In genomic region chr5:24709962-24710361, GRCm38 (mm10) we compare ENCODE assay signal across 13 mouse cellular contexts. TPM values are rescaled to one million over a fixed set of nuclear protein-coding genes. Genes with fewer than 3 reads are reported as not detected.
DNase-seq lines count a peak whose midpoint lies in the region; ATAC-seq lines count a peak whose summit lies in the region.
"Had no signal": no experiment of that assay in that cellular context is flagged by ENCODE, and none has a peak within 500 bp of the region (broad histone marks: within the 10 kb centered on the region; RNA-seq: fewer than 3 reads in every experiment).

No protein-coding gene starts in this region.

- 0 out of 2 replicates have a peak overlapping the region, but pooled peaks have one; percentile 35 for H3K27ac ChIP-seq in hindbrain, embryonic 13.5 days
- no peak overlapping the region for H3K27ac ChIP-seq in hindbrain, embryonic 12.5 days
- H3K27ac ChIP-seq in neural tube, embryonic 13.5 days (replicated peaks): 0 out of 2 replicates have a peak overlapping the region, but pooled peaks have one; percentile 18
- H3K27ac ChIP-seq: embryonic facial prominence, embryonic 10.5 days; forebrain, embryonic 12.5 days; heart, embryonic 13.5 days; kidney, postnatal 0 days had no signal

- WGBS in hindbrain, embryonic 13.5 days: 54% methylated on average over 2 of the region's 2 CpGs
- 70% methylated on average over 2 of the region's 2 CpGs for WGBS in hindbrain, embryonic 12.5 days
- 68% methylated on average over 2 of the region's 2 CpGs for WGBS in neural tube, embryonic 13.5 days

- no peak for ATAC-seq in hindbrain, embryonic 13.5 days (ENCODE audit: low FRiP score)
- ATAC-seq in hindbrain, embryonic 12.5 days (ENCODE audit: low FRiP score): no peak
- ATAC-seq in neural tube, embryonic 13.5 days (ENCODE audit: low read depth): no peak

- H3K9ac ChIP-seq in hindbrain, embryonic 13.5 days: no peak overlapping the region
- no peak overlapping the region for H3K9ac ChIP-seq in hindbrain, embryonic 12.5 days
- H3K9ac ChIP-seq in neural tube, embryonic 13.5 days: no peak overlapping the region
- H3K9ac ChIP-seq: forebrain, embryonic 12.5 days; heart, embryonic 13.5 days had no signal

- H3K36me3 ChIP-seq in hindbrain, embryonic 13.5 days: peaks cover 72% of the 10 kb centered on the region
- peaks cover 73% of the 10 kb centered on the region for H3K36me3 ChIP-seq in hindbrain, embryonic 12.5 days
- peaks cover 74% of the 10 kb centered on the region for H3K36me3 ChIP-seq in neural tube, embryonic 13.5 days

- H3K4me1 ChIP-seq in hindbrain, embryonic 13.5 days (replicated peaks): peaks cover 5% of the 10 kb centered on the region; the same call in 1 of the 2 replicates
- H3K4me1 ChIP-seq in hindbrain, embryonic 12.5 days: no peaks in the 10 kb centered on the region
- H3K4me1 ChIP-seq in neural tube, embryonic 13.5 days (replicated peaks): no peaks in the 10 kb centered on the region
- H3K4me1 ChIP-seq: forebrain, embryonic 12.5 days had no signal

- H3K27me3 ChIP-seq in hindbrain, embryonic 13.5 days: no peaks in the 10 kb centered on the region
- no peaks in the 10 kb centered on the region for H3K27me3 ChIP-seq in hindbrain, embryonic 12.5 days
- H3K27me3 ChIP-seq in neural tube, embryonic 13.5 days: no peaks in the 10 kb centered on the region
- H3K27me3 ChIP-seq: forebrain, embryonic 12.5 days; heart, embryonic 13.5 days had no signal

- H3K4me3 ChIP-seq in hindbrain, embryonic 13.5 days: no peak overlapping the region
- no peak overlapping the region for H3K4me3 ChIP-seq in hindbrain, embryonic 12.5 days
- H3K4me3 ChIP-seq in neural tube, embryonic 13.5 days: no peak overlapping the region
- H3K4me3 ChIP-seq: embryonic facial prominence, embryonic 10.5 days; forebrain, embryonic 12.5 days; heart, embryonic 13.5 days had no signal

- H3K9me3 ChIP-seq in hindbrain, embryonic 13.5 days: peaks cover 9% of the 10 kb centered on the region; the same call in 1 of the 2 replicates
- no peaks in the 10 kb centered on the region for H3K9me3 ChIP-seq in hindbrain, embryonic 12.5 days (replicated peaks)
- no peaks in the 10 kb centered on the region for H3K9me3 ChIP-seq in neural tube, embryonic 13.5 days
- H3K9me3 ChIP-seq: heart, embryonic 13.5 days had no signal

- DNase-seq in adrenal gland, postnatal 14 days: peak; percentile 72
- DNase-seq in adrenal gland, adult 8-10 months: no peak
- no peak for DNase-seq in neural tube, embryonic 10.5 days (ENCODE audit: extremely low spot score, low spot score)
- peak; percentile 48 for DNase-seq in lung, postnatal 36 days
- DNase-seq in right cerebral cortex, postnatal 4 days: no peak

- H3K4me2 ChIP-seq in hindbrain, embryonic 13.5 days: no peak overlapping the region
- no peak overlapping the region for H3K4me2 ChIP-seq in hindbrain, embryonic 12.5 days (replicated peaks)
- no peak overlapping the region for H3K4me2 ChIP-seq in neural tube, embryonic 13.5 days
- H3K4me2 ChIP-seq: forebrain, embryonic 12.5 days; heart, embryonic 13.5 days had no signal

RNA-seq across cellular contexts. Expression of gene Wdr86, which starts 20.6 kb away (rescaled TPM):
- total RNA-seq in adrenal gland, postnatal 14 days (2021): 1.9 and 2.6 TPM in 2 replicates
- total RNA-seq in adrenal gland, adult 8-10 months (2022): 1 to 10 TPM; 2.5 to 3.5 (median 2.7) TPM
- polyA plus RNA-seq in hindbrain, embryonic 13.5 days (2015; fragmentation: Nextera tagmentation; extraction: Ambion mirVana): 7.0 and 8.0 TPM in 2 replicates
- polyA plus RNA-seq in hindbrain, embryonic 12.5 days (2016; fragmentation: Nextera tagmentation; extraction: Ambion mirVana): 17.7 and 21.0 TPM in 2 replicates
- polyA plus RNA-seq in neural tube, embryonic 13.5 days (2015; fragmentation: Nextera tagmentation; extraction: Ambion mirVana): 5.8 and 7.6 TPM in 2 replicates

RNA-seq across cellular contexts. Expression of gene Nub1, which starts 24.6 kb away (rescaled TPM):
- total RNA-seq in adrenal gland, postnatal 14 days (2021): 45.4 and 50.7 TPM in 2 replicates
- total RNA-seq in adrenal gland, adult 8-10 months (2022): 10 to 100 TPM; 72.3 to 74.6 (median 73.6) TPM
- polyA plus RNA-seq in hindbrain, embryonic 13.5 days (2015; fragmentation: Nextera tagmentation; extraction: Ambion mirVana): 45.5 and 45.6 TPM in 2 replicates
- polyA plus RNA-seq in hindbrain, embryonic 12.5 days (2016; fragmentation: Nextera tagmentation; extraction: Ambion mirVana): 40.3 and 42.3 TPM in 2 replicates
- 49.9 TPM in 2 replicates for polyA plus RNA-seq in neural tube, embryonic 13.5 days (2015; fragmentation: Nextera tagmentation; extraction: Ambion mirVana)

RNA-seq across cellular contexts. Expression of gene Crygn, which starts 47.8 kb away (rescaled TPM):
- total RNA-seq in adrenal gland, postnatal 14 days (2021): 2.6 and 2.9 TPM in 2 replicates
- 1 to 10 TPM in 1 of 4 experiments, not detected in 3; 5.3 TPM for total RNA-seq in adrenal gland, adult 8-10 months (2022)
- 1.0 and 2.1 TPM in 2 replicates for polyA plus RNA-seq in hindbrain, embryonic 13.5 days (2015; fragmentation: Nextera tagmentation; extraction: Ambion mirVana)
- 4.7 TPM in 1 of 2 replicates, not detected in the other for polyA plus RNA-seq in hindbrain, embryonic 12.5 days (2016; fragmentation: Nextera tagmentation; extraction: Ambion mirVana)
- polyA plus RNA-seq in neural tube, embryonic 13.5 days (2015; fragmentation: Nextera tagmentation; extraction: Ambion mirVana): 1.5 TPM in 1 of 2 replicates, not detected in the other
- total RNA-seq: left cerebral cortex, postnatal 14 days had no signal
- polyA plus RNA-seq: forebrain, embryonic 12.5 days had no signal

Comparison
In these comparisons a context has a peak if more than half of its experiments do, and no peak if none do; other contexts are left out.
1. DNase-seq: peak in adrenal gland, postnatal 14 days (single experiment) and lung, postnatal 36 days (single experiment); none in adrenal gland, adult 8-10 months (single experiment), neural tube, embryonic 10.5 days (single experiment) and right cerebral cortex, postnatal 4 days (single experiment).